Mouse (Mus musculus): Measurements from ENCODE around the gene Clybl.

DNA sequence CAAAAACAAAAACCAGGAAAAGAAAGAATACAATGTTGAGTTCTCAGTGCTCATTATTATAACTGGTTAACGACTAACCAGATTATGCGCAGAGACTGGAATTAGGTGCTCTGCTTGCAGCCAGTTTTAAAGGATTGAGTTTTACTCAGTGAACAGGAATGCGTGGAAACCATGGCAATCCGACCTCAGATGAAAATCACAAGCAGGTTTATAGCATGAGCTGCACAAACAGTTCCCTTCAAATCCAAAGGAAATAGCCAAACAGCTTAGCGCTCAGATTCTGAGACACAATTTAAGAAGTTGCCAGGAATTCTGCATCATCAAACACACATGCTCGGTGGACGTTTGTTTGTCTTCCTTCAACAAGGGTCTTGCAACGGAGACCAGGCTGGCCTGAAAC is 187.0 kb downstream of the Clybl start:
- TF ChIP-seq CTCF (IDR thresholded peaks at IDR 0.05; ENCODE audit: borderline replicate concordance, extremely low read depth, insufficient read depth, insufficient read length) (no peak), POLR2A (IDR thresholded peaks at IDR 0.05; ENCODE audit: borderline replicate concordance, extremely low read depth, insufficient read depth, insufficient read length, poor library complexity, severe bottlenecking) (no peak)

All from brain, embryonic 14.5 days (tissue).